Mouse (Mus musculus) thymus, postnatal 25 days (tissue): ENCODE data around the gene Bri3.

Source experiments
- DNase-seq: peaks from one replicate; pipeline ENCODE4 v3.0.0; 2022

Bri3 gene

DNA sequence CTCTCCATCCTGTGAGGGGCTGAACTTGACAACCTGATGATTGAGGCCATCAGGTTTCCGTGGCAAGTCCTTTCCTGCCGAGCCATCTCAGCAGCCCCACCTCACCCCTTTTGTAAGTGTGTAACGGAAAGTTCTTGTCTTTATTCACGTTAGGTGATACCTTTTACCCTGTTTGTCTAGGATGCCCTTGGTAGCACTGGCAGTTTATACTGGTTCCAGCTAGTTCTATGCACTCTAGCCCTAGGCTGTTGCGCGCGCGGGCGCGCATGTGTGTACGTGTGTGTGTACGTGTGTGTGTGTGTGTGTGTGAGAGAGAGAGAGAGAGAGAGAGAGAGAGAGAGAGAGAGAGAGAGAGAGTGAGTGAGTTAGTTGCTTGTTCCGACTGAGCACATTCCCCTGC lies 19.3 kb downstream of the Bri3 start:
- DNase-seq = no peak

DNA sequence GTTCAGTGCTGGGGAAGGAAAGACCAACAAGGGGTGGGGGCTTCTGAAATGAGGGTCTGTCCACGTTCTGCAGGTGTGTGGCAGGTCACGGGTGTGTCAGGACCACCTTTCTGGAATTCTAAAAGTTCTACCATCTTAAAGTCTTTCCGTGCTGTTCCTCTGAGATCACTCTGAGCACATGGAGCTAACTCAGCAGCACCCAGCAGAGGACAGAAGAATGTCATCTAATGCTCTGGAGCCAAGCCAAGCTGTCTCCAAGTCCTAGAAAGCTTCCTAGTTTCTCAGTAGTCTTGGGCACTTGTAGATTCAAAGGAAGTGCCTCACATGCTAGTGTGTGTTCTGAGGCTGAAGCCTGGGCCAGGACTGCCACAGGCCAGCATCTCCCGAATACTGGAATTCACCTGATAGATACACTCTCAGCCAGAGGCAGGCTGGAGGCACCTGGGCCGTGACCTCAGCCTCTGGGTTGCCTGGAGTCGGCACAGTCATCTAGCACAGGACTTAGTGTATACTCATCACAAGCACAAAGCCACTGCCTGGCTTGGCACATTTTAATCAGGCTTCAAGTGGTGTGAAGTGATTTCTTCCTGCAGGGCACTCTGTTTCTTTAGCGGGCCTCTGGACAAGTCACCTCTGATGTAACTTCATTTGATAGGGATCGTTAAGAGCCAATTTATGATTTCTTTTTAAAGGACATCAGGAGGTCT lies 23.5 kb downstream of the Bri3 start:
- no peak for DNase-seq

GRCm38 (mm10) chr5:144269926-144270325 lies 25.7 kb downstream of the Bri3 start:
- no peak for DNase-seq

GRCm38 (mm10) chr5:144270420-144270819 lies 26.2 kb downstream of the Bri3 start:
- DNase-seq = no peak

DNA sequence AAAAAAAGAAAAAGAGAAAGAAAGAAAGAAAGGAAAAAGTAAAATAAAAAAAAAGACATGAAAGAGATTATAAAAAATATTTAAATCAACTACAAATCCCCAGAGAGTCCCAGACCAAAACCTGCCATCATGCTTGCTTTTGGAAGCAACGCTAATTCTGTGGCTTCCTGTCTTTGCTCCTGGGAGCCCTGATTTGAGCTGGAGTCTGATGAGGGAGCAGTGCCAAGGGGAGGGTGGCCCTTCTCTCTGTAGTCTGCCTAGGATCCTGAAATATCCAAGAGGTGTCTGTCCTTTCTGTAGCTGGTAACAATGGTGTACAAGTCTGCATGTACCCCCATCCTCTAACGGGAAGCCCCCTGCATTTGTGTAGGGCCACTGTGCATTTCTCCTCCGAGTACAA lies 26.9 kb downstream of the Bri3 start:
- no peak for DNase-seq

DNA sequence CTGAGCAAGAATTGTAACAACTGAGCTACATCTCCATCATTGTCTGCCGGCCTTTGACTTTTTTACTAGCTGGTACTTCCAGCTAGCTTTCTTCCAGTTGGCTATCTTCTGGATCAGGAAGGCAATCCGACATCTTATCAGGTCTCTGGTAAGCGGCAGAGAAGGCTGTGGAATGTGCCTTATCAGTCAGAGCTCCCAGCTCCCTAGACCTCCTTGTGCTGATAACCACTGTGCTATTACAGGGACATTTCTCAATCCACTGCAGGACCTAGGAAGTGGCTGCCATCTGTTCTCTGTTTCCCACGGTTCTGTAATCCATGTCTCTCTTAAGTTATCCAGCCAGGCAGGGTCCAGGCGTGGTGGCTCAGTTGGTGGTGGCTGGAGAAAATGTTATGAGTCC lies 27.5 kb downstream of the Bri3 start:
- no peak for DNase-seq

GRCm38 (mm10) chr5:144274904-144275303 lies 30.7 kb downstream of the Bri3 start:
- DNase-seq = no peak

- peak; percentile 20 for DNase-seq
Observed at GRCm38 (mm10) chr5:144276898-144277630, 32.8 kb downstream of the Bri3 start.

DNA sequence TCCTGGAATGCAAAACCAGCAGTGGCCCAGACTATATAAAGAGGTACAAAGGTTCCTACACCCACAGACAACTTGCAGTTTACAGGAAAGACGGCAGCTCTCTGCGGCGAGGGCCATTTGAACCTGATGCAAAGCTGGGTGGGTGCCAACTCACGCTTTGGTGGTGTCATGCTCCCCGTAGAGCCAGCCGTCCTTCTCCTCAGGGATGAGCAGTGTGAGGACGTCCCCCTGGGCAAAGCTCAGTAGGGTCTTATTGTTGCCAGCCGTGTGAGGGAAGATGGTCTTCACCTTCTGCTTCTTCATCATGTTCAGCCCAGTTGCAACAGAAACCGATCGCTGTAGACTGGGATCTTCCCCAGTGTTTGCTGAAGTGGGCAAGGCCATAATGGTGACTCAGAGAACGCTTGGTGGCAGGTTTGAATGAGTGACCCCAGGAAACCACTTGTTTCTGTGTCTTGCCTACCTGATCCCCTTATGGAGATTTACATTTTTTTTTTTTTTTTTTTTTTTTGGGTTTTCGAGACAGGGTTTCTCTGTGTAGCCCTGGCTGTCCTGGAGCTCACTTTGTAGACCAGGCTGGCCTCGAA lies 34.2 kb downstream of the Bri3 start:
- no peak for DNase-seq

DNA sequence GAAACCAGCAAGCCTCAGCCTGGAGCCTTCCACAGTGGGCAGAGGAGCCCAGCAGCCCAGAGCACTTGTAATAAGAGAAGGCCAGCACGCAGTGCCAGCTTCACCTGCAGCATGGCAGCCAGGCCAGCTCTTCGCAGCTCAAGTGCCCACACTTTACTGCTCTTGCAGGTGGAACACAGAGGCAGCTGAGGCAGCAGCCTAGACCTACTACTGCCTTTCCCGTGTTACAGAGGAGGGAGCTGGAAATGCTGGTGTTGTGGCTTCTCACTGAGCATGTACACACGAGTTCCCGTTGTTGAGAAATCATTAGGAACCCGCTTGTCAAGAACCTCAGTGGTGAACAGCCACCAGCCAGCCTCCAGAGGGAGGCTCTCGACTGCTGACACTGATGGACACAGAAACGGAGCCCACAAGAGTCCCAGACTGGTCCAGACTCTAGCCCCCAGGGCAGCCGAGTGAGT lies 34.9 kb downstream of the Bri3 start:
- DNase-seq = no peak

DNA sequence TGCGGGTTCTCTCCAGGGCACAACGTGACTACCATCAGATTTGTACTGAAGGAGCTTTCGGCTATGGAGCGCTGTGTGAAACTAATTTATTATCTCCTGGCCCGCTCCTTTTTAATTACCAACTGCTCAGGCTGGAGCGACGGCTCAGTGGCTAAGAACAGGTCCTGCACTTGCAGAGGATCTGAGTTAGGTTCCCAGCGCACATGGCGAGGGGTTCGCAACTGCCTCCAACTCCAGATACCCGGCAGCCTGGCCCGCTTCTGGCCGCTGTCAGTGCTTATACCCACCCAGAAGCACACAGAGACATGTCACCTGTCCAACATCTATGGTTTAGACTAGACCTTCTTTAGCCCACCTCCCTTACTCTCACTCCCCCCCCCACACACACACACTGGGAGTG lies 35.7 kb downstream of the Bri3 start:
- no peak for DNase-seq

DNA sequence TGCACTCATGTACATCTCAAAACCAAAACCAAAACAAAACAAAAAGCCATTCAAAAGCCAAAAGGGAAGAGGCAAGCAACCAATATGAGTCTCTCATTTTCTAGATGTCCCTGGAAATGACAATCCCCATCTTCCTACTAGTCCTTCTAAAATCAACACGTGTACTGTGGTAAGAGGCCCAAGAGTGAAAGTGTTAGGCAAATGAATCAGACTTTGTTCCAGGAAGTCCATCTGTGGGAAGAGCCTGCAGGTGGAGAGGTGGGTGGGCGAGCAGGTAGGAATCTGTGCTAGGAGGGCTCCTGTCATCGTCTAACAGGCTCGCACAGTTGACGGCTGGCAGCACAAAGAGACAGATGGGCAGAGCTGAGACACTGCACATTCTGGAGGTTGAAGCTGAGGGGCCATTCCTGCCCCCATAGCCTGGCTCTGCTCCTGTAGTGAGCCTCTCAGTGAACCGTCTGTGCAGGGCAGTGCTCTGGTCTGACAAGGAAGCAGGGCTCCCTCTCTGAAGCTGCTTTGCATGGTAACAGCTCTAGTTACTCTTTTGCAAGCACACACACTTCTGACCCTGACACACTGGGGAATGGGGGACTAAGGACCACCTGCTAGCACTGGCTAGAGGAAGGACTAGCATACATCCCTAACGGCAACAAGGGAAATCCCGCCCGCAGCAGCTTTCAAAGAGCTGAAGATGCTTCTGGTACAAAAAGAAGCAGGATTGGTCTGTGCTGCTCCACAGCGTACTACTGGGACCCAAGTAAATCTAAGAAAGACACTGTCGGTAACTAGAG lies 38.4 kb downstream of the Bri3 start:
- DNase-seq = no peak

- DNase-seq = no peak
Observed at GRCm38 (mm10) chr5:144283551-144284031, 39.4 kb downstream of the Bri3 start.

- DNase-seq = no peak
Observed at GRCm38 (mm10) chr5:144284599-144284998, 40.4 kb downstream of the Bri3 start.

GRCm38 (mm10) chr5:144286591-144287266 lies 42.5 kb downstream of the Bri3 start:
- no peak for DNase-seq

DNA sequence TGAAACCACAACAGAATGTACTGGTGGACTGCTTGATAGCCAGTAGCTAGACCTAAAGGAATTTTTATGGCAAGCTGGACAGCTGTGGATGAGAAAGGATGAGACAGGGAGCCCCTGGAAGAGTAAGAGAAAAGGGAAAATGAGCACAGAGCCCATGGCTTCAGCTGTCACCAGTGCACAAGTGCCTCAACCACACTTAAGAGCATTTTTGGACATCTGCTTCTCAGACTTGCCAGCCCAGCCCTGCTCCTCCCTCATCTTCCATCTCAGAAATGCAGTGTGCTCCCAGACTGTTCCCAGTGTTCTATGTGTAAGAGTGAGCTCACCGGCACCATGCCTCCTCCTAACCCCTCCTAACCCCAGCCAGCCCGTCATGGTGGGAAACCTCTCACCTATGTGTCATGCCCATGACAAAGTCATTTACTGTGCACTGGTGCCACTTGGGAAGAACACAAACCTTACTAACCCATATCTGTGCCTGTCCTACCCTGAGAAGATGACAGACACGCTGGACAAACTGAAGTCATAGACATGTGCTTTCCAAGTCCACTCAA lies 43.1 kb downstream of the Bri3 start:
- no peak for DNase-seq

GRCm38 (mm10) chr5:144288391-144288790 lies 44.2 kb downstream of the Bri3 start:
- DNase-seq = no peak

GRCm38 (mm10) chr5:144289769-144290440 lies 45.7 kb downstream of the Bri3 start:
- no peak for DNase-seq

DNA sequence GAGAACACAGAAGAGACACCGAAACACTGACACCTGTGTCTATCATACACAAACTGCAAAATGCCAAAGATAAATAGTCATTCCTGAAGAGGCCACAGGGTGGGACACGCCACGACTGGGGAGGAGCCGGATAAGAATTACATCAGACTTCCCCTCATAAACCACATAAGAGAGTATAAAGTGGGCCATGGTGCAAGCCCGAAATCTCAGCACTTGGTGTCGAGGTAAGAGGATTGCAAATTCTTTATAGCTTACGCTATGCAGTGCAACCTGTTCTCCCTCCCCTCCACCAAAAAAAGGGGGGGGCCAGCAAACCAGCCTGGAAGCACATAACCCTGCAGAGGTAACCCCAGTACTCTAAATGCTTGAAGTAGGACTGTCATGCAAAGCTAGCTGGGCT lies 50.7 kb downstream of the Bri3 start:
- no peak for DNase-seq

GRCm38 (mm10) chr5:144295357-144295756 lies 51.1 kb downstream of the Bri3 start:
- no peak for DNase-seq

DNA sequence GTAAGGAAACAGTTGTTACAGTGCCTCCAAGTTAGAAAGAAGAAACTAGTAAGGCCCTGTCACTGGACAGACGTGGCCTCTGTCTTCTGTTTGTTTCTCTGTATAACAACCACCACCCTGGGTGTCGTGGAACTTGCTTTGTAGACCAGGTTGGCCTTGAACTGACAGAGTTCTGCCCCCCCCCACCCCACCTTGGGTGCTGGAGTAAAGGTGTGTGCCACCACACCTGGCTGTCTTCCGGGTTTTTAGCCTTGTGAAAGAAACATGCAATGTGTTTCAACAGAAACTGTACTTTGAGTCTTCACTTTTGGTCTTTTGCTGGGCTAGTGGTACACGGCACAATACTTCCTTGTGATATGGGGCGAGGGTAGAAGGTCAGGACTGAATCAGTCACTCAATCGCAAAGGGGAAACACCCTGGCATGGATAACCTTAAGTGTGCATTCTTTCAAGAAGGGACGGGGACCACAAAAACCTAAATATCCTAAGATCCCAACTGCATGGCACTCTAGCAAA lies 51.9 kb downstream of the Bri3 start:
- DNase-seq = no peak
